Comparison of ENCODE assay signal across 9 mouse cellular contexts in genomic region chr10:61080227-61080930, GRCm38 (mm10). TPM values are rescaled to one million over a fixed set of nuclear protein-coding genes. Genes with fewer than 3 reads are reported as not detected.
DNase-seq lines count a peak whose midpoint lies in the region; ATAC-seq lines count a peak whose summit lies in the region.
"Had no signal": no experiment of that assay in that cellular context is flagged by ENCODE, and none has a peak within 500 bp of the region (broad histone marks: within the 10 kb centered on the region; RNA-seq: fewer than 3 reads in every experiment).

No protein-coding gene starts in this region.

- H3K4me1 ChIP-seq in hindbrain, embryonic 15.5 days (replicated peaks) = peaks cover 7% of the 10 kb centered on the region

- no peaks in the 10 kb centered on the region for H3K9me3 ChIP-seq in hindbrain, embryonic 15.5 days

- no peaks in the 10 kb centered on the region for H3K36me3 ChIP-seq in hindbrain, embryonic 15.5 days

- peak overlapping the region; percentile 42; the same call in 1 of the 2 replicates for H3K27ac ChIP-seq in hindbrain, embryonic 15.5 days (replicated peaks)

- WGBS in hindbrain, embryonic 15.5 days = 40% methylated on average over 14 of the region's 14 CpGs

- peak; percentile 75 for DNase-seq in cerebellum, postnatal 14 days
- DNase-seq in cerebellum, adult 11 months = no peak
- DNase-seq in c-Kit-positive CD71-positive TER-119-positive erythroid progenitor cells, embryonic 14.5 days (ENCODE audit: low spot score) = peak; percentile 62
- peak; percentile 36 to 58 for DNase-seq in frontal cortex, postnatal 14 days (ENCODE audit: low spot score in 2 of 2)
- peak; percentile 34 to 44 for DNase-seq in layer of hippocampus, postnatal 36 days
- DNase-seq in lung, postnatal 4 days = peak; percentile 66 to 81
- DNase-seq in right cerebral cortex, postnatal 4 days = peak; percentile 29

- no peaks in the 10 kb centered on the region for H3K27me3 ChIP-seq in hindbrain, embryonic 15.5 days
- H3K27me3 ChIP-seq: Patski had no signal

- no peak overlapping the region for H3K9ac ChIP-seq in hindbrain, embryonic 15.5 days

- peak; percentile 95 for ATAC-seq in hindbrain, embryonic 15.5 days (ENCODE audit: low FRiP score, low read depth)
- ATAC-seq: Patski had no signal

- no peak overlapping the region for H3K4me3 ChIP-seq in hindbrain, embryonic 15.5 days

- H3K4me2 ChIP-seq in hindbrain, embryonic 15.5 days = peak overlapping the region; percentile 35

RNA-seq across cellular contexts. Expression of gene Pcbd1, which starts 8.8 kb away (rescaled TPM):
- polyA plus RNA-seq in hindbrain, embryonic 15.5 days (2015; fragmentation: Nextera tagmentation; extraction: Ambion mirVana) = 42.8 and 47.7 TPM in 2 replicates
- total RNA-seq in layer of hippocampus, postnatal 36 days (2021) = 10 to 100 TPM; 12.6 to 15.1 TPM
